Mouse (Mus musculus) CH12.LX (cell line): ENCODE data around the gene Acsbg2.
A peak's percentile ranks its signal among the peaks of the same experiment; 100 is the strongest.

ENCODE experiments used
- BHLHE40 ChIP-seq: IDR thresholded peaks from 2 replicates; pipeline ENCODE4 v1.6.1; 2011; ENCODE audit warnings: mild to moderate bottlenecking, low read depth, low read length, improper control_type of control experiment
- CTCF ChIP-seq, 2 experiments: IDR thresholded peaks in 1 of 2; conservative IDR thresholded peaks in 1 of 2; 2 replicates each; pipeline ENCODE4 v1.5.1; 2011 to 2012; ENCODE audit warnings: low read depth in 2 of 2, low read length in 2 of 2, improper control_type of control experiment in 1 of 2, inconsistent platforms in 1 of 2, mild to moderate bottlenecking in 1 of 2, moderate library complexity in 1 of 2
- ELF1 ChIP-seq: IDR thresholded peaks from 2 replicates; pipeline ENCODE4 v1.6.1; 2014; ENCODE audit warnings: low read depth, mild to moderate bottlenecking, inconsistent platforms, low read length, improper control_type of control experiment
- EP300 ChIP-seq: IDR thresholded peaks from 2 replicates; pipeline ENCODE4 v1.6.1; 2011; ENCODE audit warnings: low read length, improper control_type of control experiment
- MAX ChIP-seq: IDR thresholded peaks from 2 replicates; pipeline ENCODE4 v1.6.1; 2011; ENCODE audit warnings: low read length, improper control_type of control experiment
- MAZ ChIP-seq: IDR thresholded peaks from 2 replicates; pipeline ENCODE4 v1.6.1; 2012; ENCODE audit warnings: low read depth, mild to moderate bottlenecking, inconsistent platforms, low read length, improper control_type of control experiment, moderate library complexity
- MXI1 ChIP-seq: IDR thresholded peaks from 2 replicates; pipeline ENCODE4 v1.6.1; 2011; ENCODE audit warnings: mild to moderate bottlenecking, low read depth, low read length, improper control_type of control experiment
- NRF1 ChIP-seq: IDR thresholded peaks from 2 replicates; pipeline ENCODE4 v1.6.1; 2014; ENCODE audit warnings: low read depth, mild to moderate bottlenecking, inconsistent platforms, low read length, improper control_type of control experiment, moderate library complexity
- POLR2A ChIP-seq: IDR thresholded peaks from 2 replicates; pipeline ENCODE4 v1.6.1; 2011; ENCODE audit warnings: low read depth, mild to moderate bottlenecking, improper control_type of control experiment, low read length
- SIN3A ChIP-seq: IDR thresholded peaks from 2 replicates; pipeline ENCODE4 v1.6.1; 2012; ENCODE audit warnings: low read length, improper control_type of control experiment, inconsistent platforms
- TCF12 ChIP-seq: IDR thresholded peaks from 2 replicates; pipeline ENCODE4 v1.6.1; 2014; ENCODE audit warnings: low read depth, mild to moderate bottlenecking, inconsistent platforms, low read length, improper control_type of control experiment
- USF2 ChIP-seq: conservative IDR thresholded peaks from 2 replicates; pipeline ENCODE4 v1.6.1; 2011; ENCODE audit warnings: low read depth, low read length, improper control_type of control experiment
- ZC3H11A ChIP-seq: IDR thresholded peaks from 2 replicates; pipeline ENCODE4 v1.6.1; 2012; ENCODE audit warnings: low read depth, mild to moderate bottlenecking, inconsistent platforms, low read length, improper control_type of control experiment
- ZMIZ1 ChIP-seq: IDR thresholded peaks from 2 replicates; pipeline ENCODE4 v1.6.1; 2012; ENCODE audit warnings: low read depth, mild to moderate bottlenecking, inconsistent platforms, low read length, improper control_type of control experiment

- TF ChIP-seq SIN3A = no peak
- no peak for TF ChIP-seq USF2
- no peak for TF ChIP-seq ZC3H11A
- TF ChIP-seq BHLHE40 = no peak
- TF ChIP-seq CTCF (conservative IDR thresholded peaks at IDR 0.05 in 1 of 2, IDR thresholded peaks at IDR 0.05 in 1 of 2; ENCODE audit: low read depth in 2 of 2, low read length in 2 of 2) = no peak
- TF ChIP-seq POLR2A = no peak
- no peak for TF ChIP-seq ZMIZ1
- peak; percentile 38; the same call in 1 of the 2 replicates for TF ChIP-seq ELF1
- TF ChIP-seq MAX = no peak
- TF ChIP-seq TCF12 = no peak
- no peak for TF ChIP-seq MXI1
- TF ChIP-seq NRF1 = no peak
- no peak for TF ChIP-seq EP300
- no peak for TF ChIP-seq MAZ
These were observed 15.3 kb downstream of the Acsbg2 start for GRCm38 (mm10) chr17:56858922-56859321.
